Mouse (Mus musculus) lung, embryonic 14.5 days (tissue): ENCODE measurements around the gene Lrrc4b. TPM values are rescaled to one million over a fixed set of nuclear protein-coding genes. Genes with fewer than 3 reads are reported as not detected.

Experiments used
- ATAC-seq: fragments of 200-750 bp; cut with Nextera tagmentation; 2 replicates; pipeline ENCODE4 v1.8.0; 2017; ENCODE audit warnings: mild to moderate bottlenecking, moderate TSS enrichment, moderate library complexity; ENCODE audit not compliant: insufficient read depth
- DNase-seq: peaks from one replicate; pipeline ENCODE4 v3.0.0-alpha.2; 2015
- H3K27ac ChIP-seq: fragments of 300-500 bp; sonication (generic); 2 replicates; pipeline ENCODE4 v1.5.1; 2014; ENCODE audit warnings: low read depth, mild to moderate bottlenecking, moderate library complexity
- H3K27me3 ChIP-seq: fragments of 300-500 bp; sonication (generic); 2 replicates; pipeline ENCODE4 v1.6.1; 2014; ENCODE audit warnings: low read length, control low read depth; ENCODE audit not compliant: insufficient read depth
- H3K36me3 ChIP-seq: fragments of 300-500 bp; sonication (generic); 2 replicates; pipeline ENCODE4 v1.6.1; 2014; ENCODE audit warnings: control low read depth; ENCODE audit not compliant: insufficient read depth
- H3K4me1 ChIP-seq: fragments of 300-500 bp; sonication (generic); 2 replicates; pipeline ENCODE4 v1.6.1; 2014; ENCODE audit warnings: antibody characterized with exemption, control low read depth; ENCODE audit not compliant: insufficient read depth
- H3K4me2 ChIP-seq: fragments of 300-500 bp; sonication (generic); 2 replicates; pipeline ENCODE4 v1.6.1; 2014; ENCODE audit warnings: mild to moderate bottlenecking
- H3K4me3 ChIP-seq: fragments of 300-500 bp; sonication (generic); 2 replicates; pipeline ENCODE4 v1.5.1; 2014; ENCODE audit warnings: low read depth, low read length
- H3K9ac ChIP-seq: fragments of 300-500 bp; sonication (generic); 2 replicates; pipeline ENCODE4 v1.6.1; 2014
- H3K9me3 ChIP-seq: fragments of 300-500 bp; sonication (generic); 2 replicates; pipeline ENCODE4 v1.6.1; 2016; ENCODE audit warnings: low read depth, low read length, control low read depth
- CTCF ChIP-seq: IDR thresholded peaks from 2 replicates; pipeline ENCODE4 v1.5.1; 2016; ENCODE audit warnings: antibody characterized with exemption, low read depth
- WGBS: fragments of 180-500 bp; shearing (Covaris S2); extraction: QIAGEN DNeasy Blood & Tissue Kit; methylation state at CpG from one replicate; pipeline ENCODE4 v1.1.7; 2014; 5-methylcytosine and 5-hydroxymethylcytosine counted together
- microRNA-seq: library from miRNA; unstranded; fragments of <30 nt; microRNA quantifications from one replicate; pipeline ENCODE4, GENCODE M21; 2016; ENCODE audit warnings: borderline number of aligned reads
- polyA plus RNA-seq: library from polyadenylated mRNA; unstranded; fragments of >200 nt; fragmentation: Nextera tagmentation; extraction: Ambion mirVana; gene quantifications from 2 replicates; pipeline ENCODE4 v1.2.1, GENCODE M21; 2014

Gene Lrrc4b
- polyA plus RNA-seq, 1 experiment from 2014 or later = 1.5 TPM

GRCm38 (mm10) chr7:44497361-44498055 is 68.7 kb downstream of the Lrrc4b start:
- Histone ChIP-seq H3K27me3 (peaks cover 4% of the 10 kb centered on the region; the same call in 1 of the 2 replicates), H3K9me3 (no peaks in the 10 kb centered on the region), H3K4me1 (peaks cover 7% of the 10 kb centered on the region), H3K36me3 (peaks cover 11% of the 10 kb centered on the region), H3K27ac (no peak overlapping the region), H3K9ac (peak overlapping the region; percentile 80; the same call in 1 of the 2 replicates), H3K4me3 (peak overlapping the region; percentile 70), H3K4me2 (peak overlapping the region; percentile 94)
- 74% methylated on average over 10 of the region's 10 CpGs for WGBS
- DNase-seq (no peak), ATAC-seq (no peak)
- no peak for TF ChIP-seq CTCF

DNA sequence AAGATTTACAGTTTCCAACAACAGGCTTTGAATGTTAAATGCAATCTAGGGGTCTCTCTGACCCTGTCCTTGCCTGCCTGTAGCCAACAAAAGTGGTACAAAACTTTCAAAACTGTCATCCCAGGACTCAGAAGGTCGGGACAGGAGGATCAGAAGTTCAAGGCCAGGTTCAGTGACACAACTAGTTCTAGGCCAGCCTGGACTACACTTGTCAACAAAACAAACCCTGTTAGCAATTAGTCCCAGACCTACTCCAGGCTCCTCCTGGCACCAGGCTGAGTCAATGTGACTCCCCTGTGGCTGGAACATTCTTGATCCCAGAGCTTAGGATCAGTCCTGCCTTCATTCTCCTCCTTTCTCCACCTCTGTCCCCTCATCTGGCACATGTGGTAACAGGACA is 70.1 kb downstream of the Lrrc4b start:
- no peak for DNase-seq
- Histone ChIP-seq H3K27ac (no peak overlapping the region), H3K9ac (no peak overlapping the region), H3K9me3 (no peaks in the 10 kb centered on the region), H3K4me1 (peaks cover 7% of the 10 kb centered on the region), H3K27me3 (peaks cover 4% of the 10 kb centered on the region; the same call in 1 of the 2 replicates), H3K4me3 (no peak overlapping the region), H3K36me3 (peaks cover 3% of the 10 kb centered on the region; the same call in 1 of the 2 replicates), H3K4me2 (no peak overlapping the region)
- no peak for ATAC-seq
- 69% methylated on average over 1 of the region's 1 CpGs for WGBS
- TF ChIP-seq CTCF = no peak

- DNase-seq = no peak
- no peak for TF ChIP-seq CTCF
- 45% methylated on average over 20 of the region's 20 CpGs for WGBS
- H3K27me3 ChIP-seq = peaks cover 4% of the 10 kb centered on the region; the same call in 1 of the 2 replicates
- no peak overlapping the region for H3K9ac ChIP-seq
- H3K4me3 ChIP-seq = no peak overlapping the region
- H3K9me3 ChIP-seq = no peaks in the 10 kb centered on the region
- no peak overlapping the region for H3K4me2 ChIP-seq
- no peaks in the 10 kb centered on the region for H3K36me3 ChIP-seq
- no peak for ATAC-seq
- no peak overlapping the region for H3K27ac ChIP-seq
- H3K4me1 ChIP-seq = peaks cover 7% of the 10 kb centered on the region
These were observed 71.2 kb downstream of the Lrrc4b start for GRCm38 (mm10) chr7:44500046-44500445.

DNA sequence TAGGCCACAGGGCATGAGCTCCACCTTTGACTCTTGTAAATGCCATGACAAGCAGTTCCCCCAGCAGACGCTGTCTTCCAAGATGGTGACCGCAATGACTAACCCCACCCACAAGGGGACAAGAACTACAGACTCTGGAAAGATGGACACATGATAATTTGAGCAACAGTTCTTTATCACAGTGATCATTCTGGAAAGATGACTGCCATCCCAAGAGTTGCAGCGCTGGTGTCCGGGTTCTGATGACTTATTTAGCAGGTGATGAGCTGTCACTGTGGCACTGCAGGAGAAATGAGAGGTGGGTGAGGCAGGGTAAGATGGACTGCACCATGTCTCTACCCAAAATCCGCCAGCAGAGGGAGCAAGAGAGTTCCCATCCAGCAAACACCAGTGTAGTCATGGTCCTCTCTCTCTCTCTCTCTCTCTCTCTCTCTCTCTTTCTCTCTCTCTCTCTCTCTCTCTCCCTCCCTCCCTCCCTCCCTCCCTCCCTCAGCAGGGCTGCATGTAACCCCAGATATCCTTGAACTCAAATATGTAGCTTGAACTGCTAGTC is 72.8 kb downstream of the Lrrc4b start:
- no peak overlapping the region for H3K9ac ChIP-seq
- H3K9me3 ChIP-seq = no peaks in the 10 kb centered on the region
- H3K27ac ChIP-seq = no peak overlapping the region
- no peaks in the 10 kb centered on the region for H3K36me3 ChIP-seq
- no peak; the same call in 1 of the 2 replicates for ATAC-seq
- 26% methylated on average over 5 of the region's 5 CpGs for WGBS
- peaks cover 4% of the 10 kb centered on the region; the same call in 1 of the 2 replicates for H3K27me3 ChIP-seq
- no peak overlapping the region for H3K4me3 ChIP-seq
- H3K4me1 ChIP-seq = no peaks in the 10 kb centered on the region; the same call in 1 of the 2 replicates
- TF ChIP-seq CTCF = peak; percentile 80
- DNase-seq = peak; percentile 82
- no peak overlapping the region for H3K4me2 ChIP-seq

- H3K36me3 ChIP-seq = no peaks in the 10 kb centered on the region
- no peak for TF ChIP-seq CTCF
- H3K27ac ChIP-seq = no peak overlapping the region
- no peak for DNase-seq
- H3K4me1 ChIP-seq = no peaks in the 10 kb centered on the region
- ATAC-seq = no peak
- no peaks in the 10 kb centered on the region for H3K9me3 ChIP-seq
- no peaks in the 10 kb centered on the region for H3K27me3 ChIP-seq
- no peak overlapping the region for H3K4me2 ChIP-seq
- no peak overlapping the region for H3K4me3 ChIP-seq
- no peak overlapping the region for H3K9ac ChIP-seq
These were observed 78.7 kb downstream of the Lrrc4b start for GRCm38 (mm10) chr7:44507491-44507890.

Small RNA genes within 50 kb of the gene (microRNA-seq; reads per million reads assigned to microRNA genes)
- gene Mir7052 = 0.95 reads per million

Other genes starting within 250 kb of the Lrrc4b start
- gene Klk1b24, start 240.8 kb upstream of the Lrrc4b start, polyA plus RNA-seq = not detected in 2 replicates
- not detected in 2 replicates for gene Klk1b3, start 230.8 kb upstream of the Lrrc4b start, polyA plus RNA-seq
- gene Klk1b4, start 221.6 kb upstream of the Lrrc4b start, polyA plus RNA-seq = not detected in 2 replicates
- not detected in 2 replicates for gene Klk1b5, start 213.1 kb upstream of the Lrrc4b start, polyA plus RNA-seq
- gene Klk1, start 203.7 kb upstream of the Lrrc4b start, polyA plus RNA-seq = 0.20 and 0.26 TPM in 2 replicates
- gene Gm36864, start 192.8 kb upstream of the Lrrc4b start, polyA plus RNA-seq = not detected in 2 replicates
- 0.96 and 1.5 TPM in 2 replicates for gene 1700028J19Rik, start 182.3 kb upstream of the Lrrc4b start, polyA plus RNA-seq
- 142 and 146 TPM in 2 replicates for gene 2410002F23Rik, start 182.3 kb upstream of the Lrrc4b start, polyA plus RNA-seq
- 0.11 TPM in 1 of 2 replicates, not detected in the other for gene Acp4, start 171.6 kb upstream of the Lrrc4b start, polyA plus RNA-seq
- not detected in 2 replicates for gene Gm15517, start 167.6 kb upstream of the Lrrc4b start, polyA plus RNA-seq
- 1.8 TPM in 2 replicates for gene Clec11a, start 122.1 kb upstream of the Lrrc4b start, polyA plus RNA-seq
- gene Shank1, start 118.8 kb upstream of the Lrrc4b start, polyA plus RNA-seq = 1.3 and 1.6 TPM in 2 replicates
- 2.0 and 2.9 TPM in 2 replicates for gene Syt3, start 44.9 kb upstream of the Lrrc4b start, polyA plus RNA-seq
- gene 1700008O03Rik, start 43.2 kb upstream of the Lrrc4b start, polyA plus RNA-seq = 0.71 and 1.2 TPM in 2 replicates
- 0.28 TPM in 1 of 2 replicates, not detected in the other for gene Aspdh, start 36.4 kb downstream of the Lrrc4b start, polyA plus RNA-seq
- 82.7 and 87.6 TPM in 2 replicates for gene Josd2, start 39.0 kb downstream of the Lrrc4b start, polyA plus RNA-seq
- 122 and 133 TPM in 2 replicates for gene Emc10, start 67.5 kb downstream of the Lrrc4b start, polyA plus RNA-seq
- gene Fam71e1, start 67.6 kb downstream of the Lrrc4b start, polyA plus RNA-seq = 9.1 and 11.3 TPM in 2 replicates
- 0.14 and 0.26 TPM in 2 replicates for gene Mybpc2, start 95.6 kb downstream of the Lrrc4b start, polyA plus RNA-seq
- 0.07 and 0.18 TPM in 2 replicates for gene Spib, start 103.1 kb downstream of the Lrrc4b start, polyA plus RNA-seq
- gene Pold1, start 119.8 kb downstream of the Lrrc4b start, polyA plus RNA-seq = 91.6 and 105 TPM in 2 replicates
- gene Nr1h2, start 124.9 kb downstream of the Lrrc4b start, polyA plus RNA-seq = 61.1 and 66.0 TPM in 2 replicates
- 4.7 and 6.8 TPM in 2 replicates for gene Napsa, start 143.4 kb downstream of the Lrrc4b start, polyA plus RNA-seq
- 0.70 and 0.97 TPM in 2 replicates for gene Kcnc3, start 161.6 kb downstream of the Lrrc4b start, polyA plus RNA-seq
- gene Myh14, start 241.8 kb downstream of the Lrrc4b start, polyA plus RNA-seq = 33.6 and 37.3 TPM in 2 replicates